Mouse (Mus musculus): Measurements from ENCODE around the gene Gper1. TPM values are rescaled to one million over a fixed set of nuclear protein-coding genes. Genes with fewer than 3 reads are reported as not detected.

The Gper1 gene
- total RNA-seq, 2 experiments from 2014 or later, result 2.8 to 4.7 TPM

- DNase-seq, result no peak
Observed at GRCm38 (mm10) chr5:139411117-139411516, 11.8 kb upstream of the Gper1 start.

GRCm38 (mm10) chr5:139411665-139412314 lies 11.2 kb upstream of the Gper1 start:
- no peak for DNase-seq

GRCm38 (mm10) chr5:139413545-139413944 lies 9.4 kb upstream of the Gper1 start:
- DNase-seq, result no peak

GRCm38 (mm10) chr5:139415001-139415400 lies 8.0 kb upstream of the Gper1 start:
- DNase-seq, result no peak

GRCm38 (mm10) chr5:139416942-139417341 lies 6.0 kb upstream of the Gper1 start:
- DNase-seq, result no peak

GRCm38 (mm10) chr5:139417480-139417879 lies 5.5 kb upstream of the Gper1 start:
- DNase-seq, result no peak

GRCm38 (mm10) chr5:139418110-139418509 lies 4.8 kb upstream of the Gper1 start:
- DNase-seq, result no peak

- no peak for DNase-seq
Observed at GRCm38 (mm10) chr5:139418633-139419032, 4.3 kb upstream of the Gper1 start.

GRCm38 (mm10) chr5:139425198-139425597 lies 2.2 kb downstream of the Gper1 start:
- DNase-seq, result no peak

- peak; percentile 38 to 49 for DNase-seq
Observed at GRCm38 (mm10) chr5:139427001-139427400, 4.0 kb downstream of the Gper1 start.

GRCm38 (mm10) chr5:139427989-139428388 lies 5.0 kb downstream of the Gper1 start:
- no peak for DNase-seq

- DNase-seq, result no peak
Observed at GRCm38 (mm10) chr5:139429818-139430341, 6.9 kb downstream of the Gper1 start.

- DNase-seq, result no peak
Observed at GRCm38 (mm10) chr5:139432333-139432732, 9.4 kb downstream of the Gper1 start.

- no peak for DNase-seq
Observed at GRCm38 (mm10) chr5:139432747-139433508, 10.0 kb downstream of the Gper1 start.

GRCm38 (mm10) chr5:139433842-139434568 lies 11.1 kb downstream of the Gper1 start:
- no peak for DNase-seq

- no peak for DNase-seq
Observed at GRCm38 (mm10) chr5:139434940-139435339, 12.0 kb downstream of the Gper1 start.

- DNase-seq, result no peak
Observed at GRCm38 (mm10) chr5:139437769-139438168, 14.8 kb downstream of the Gper1 start.

GRCm38 (mm10) chr5:139438440-139438839 lies 15.5 kb downstream of the Gper1 start:
- no peak for DNase-seq

- DNase-seq, result no peak
Observed at GRCm38 (mm10) chr5:139440451-139440850, 17.5 kb downstream of the Gper1 start.

- DNase-seq, result no peak
Observed at GRCm38 (mm10) chr5:139440926-139441725, 18.2 kb downstream of the Gper1 start.

GRCm38 (mm10) chr5:139441726-139442018 lies 18.7 kb downstream of the Gper1 start:
- no peak for DNase-seq

- no peak for DNase-seq
Observed at GRCm38 (mm10) chr5:139442428-139442827, 19.5 kb downstream of the Gper1 start.
